Mouse (Mus musculus) embryonic facial prominence, embryonic 11.5 days (tissue): ENCODE results near the gene Zkscan7. TPM values are rescaled to one million over a fixed set of nuclear protein-coding genes. Genes with fewer than 3 reads are reported as not detected.

ENCODE experiments used
- ATAC-seq: fragments of 200-750 bp; cut with Nextera tagmentation; replicated peaks from 2 replicates; pipeline ENCODE4 v1.8.0; 2017; ENCODE audit warnings: low read depth; ENCODE audit not compliant: insufficient number of reproducible peaks, low FRiP score, low TSS enrichment
- DNase-seq: peaks from one replicate; pipeline ENCODE4 v3.0.0-alpha.2; 2015; ENCODE audit warnings: low spot score
- H3K27ac ChIP-seq: fragments of 300-500 bp; sonication (generic); replicated peaks from 2 replicates; pipeline ENCODE4 v1.5.1; 2014; ENCODE audit warnings: mild to moderate bottlenecking, low read depth, low read length, control low read depth
- H3K27me3 ChIP-seq: fragments of 300-500 bp; sonication (generic); 2 replicates; pipeline ENCODE4 v1.6.1; 2014; ENCODE audit warnings: mild to moderate bottlenecking, low read length, moderate library complexity, mixed read lengths; ENCODE audit not compliant: control insufficient read depth, insufficient read depth
- H3K36me3 ChIP-seq: fragments of 300-500 bp; sonication (generic); replicated peaks from 2 replicates; pipeline ENCODE4 v1.6.1; 2014; ENCODE audit warnings: low read depth, mild to moderate bottlenecking, low read length, moderate library complexity, mixed read lengths; ENCODE audit not compliant: control insufficient read depth, insufficient read depth
- H3K4me1 ChIP-seq: fragments of 300-500 bp; sonication (generic); 2 replicates; pipeline ENCODE4 v1.6.1; 2014; ENCODE audit warnings: low read length, mixed read lengths; ENCODE audit not compliant: control insufficient read depth, insufficient read depth
- H3K4me2 ChIP-seq: fragments of 300-500 bp; sonication (generic); 2 replicates; pipeline ENCODE4 v1.6.1; 2014; ENCODE audit warnings: low read depth, mild to moderate bottlenecking, control low read depth, low read length, moderate library complexity
- H3K4me3 ChIP-seq: fragments of 300-500 bp; sonication (generic); 2 replicates; pipeline ENCODE4 v1.5.1; 2014; ENCODE audit warnings: low read depth, low read length, control low read depth
- H3K9ac ChIP-seq: fragments of 300-500 bp; sonication (generic); replicated peaks from 2 replicates; pipeline ENCODE4 v1.6.1; 2014; ENCODE audit warnings: mild to moderate bottlenecking, control low read depth, low read length
- H3K9me3 ChIP-seq: fragments of 300-500 bp; sonication (generic); replicated peaks from 2 replicates; pipeline ENCODE4 v1.6.1; 2016; ENCODE audit warnings: mild to moderate bottlenecking, low read length, inconsistent platforms, mixed read lengths; ENCODE audit not compliant: control insufficient read depth
- WGBS: fragments of 180-500 bp; shearing (Covaris S2); extraction: QIAGEN DNeasy Blood & Tissue Kit; methylation state at CpG from one replicate; pipeline ENCODE4 v1.1.7; 2014; 5-methylcytosine and 5-hydroxymethylcytosine counted together
- polyA plus RNA-seq: library from polyadenylated mRNA; unstranded; fragments of >200 nt; fragmentation: Nextera tagmentation; extraction: Ambion mirVana; gene quantifications from 2 replicates; pipeline ENCODE4 v1.2.1, GENCODE M21; 2014

Gene Zkscan7
- polyA plus RNA-seq, 1 experiment from 2014 or later, result 2.0 TPM

- no peaks in the 10 kb centered on the region for H3K27me3 ChIP-seq
- peak within 1 kb of the TSS; percentile 70 for H3K4me3 ChIP-seq
- H3K27ac ChIP-seq, result no peak within 1 kb of the TSS; the same call in 1 of the 2 replicates
- H3K36me3 ChIP-seq, result peaks cover 13% of the 10 kb centered on the region
- peak; percentile 94 for DNase-seq
- H3K4me2 ChIP-seq, result peak within 1 kb of the TSS; percentile 67
- peak within 1 kb of the TSS; percentile 89 for H3K9ac ChIP-seq
- H3K9me3 ChIP-seq, result no peaks in the 10 kb centered on the region
- no peaks in the 10 kb centered on the region for H3K4me1 ChIP-seq
- ATAC-seq, result peak; percentile 94
- WGBS, result under 1% methylated on average over 33 of the region's 34 CpGs
These were observed 19.8 kb upstream of the Zkscan7 start, which contains the start of gene Zfp445 for GRCm38 (mm10) chr9:122865697-122866166. Zfp445 (minus strand) TSS chr9:122866006.

- Histone ChIP-seq H3K4me2 (peak overlapping the region; percentile 22; the same call in 1 of the 2 replicates), H3K9me3 (no peaks in the 10 kb centered on the region), H3K27ac (no peak overlapping the region), H3K27me3 (no peaks in the 10 kb centered on the region), H3K4me3 (peak overlapping the region; percentile 70), H3K4me1 (no peaks in the 10 kb centered on the region), H3K36me3 (peaks cover 8% of the 10 kb centered on the region), H3K9ac (no peak overlapping the region; the same call in 1 of the 2 replicates)
- DNase-seq (no peak), ATAC-seq (peak; percentile 50; the same call in 1 of the 2 replicates)
- 89% methylated on average over 4 of the region's 4 CpGs for WGBS
These were observed 19.3 kb upstream of the Zkscan7 start for GRCm38 (mm10) chr9:122866192-122866591.

- Histone ChIP-seq H3K27me3 (no peaks in the 10 kb centered on the region), H3K9ac (no peak overlapping the region), H3K4me3 (no peak overlapping the region), H3K36me3 (no peaks in the 10 kb centered on the region), H3K4me2 (no peak overlapping the region), H3K9me3 (no peaks in the 10 kb centered on the region), H3K27ac (no peak overlapping the region), H3K4me1 (no peaks in the 10 kb centered on the region)
- DNase-seq, result no peak
- 91% methylated on average over 4 of the region's 4 CpGs for WGBS
- no peak for ATAC-seq
These were observed 12.9 kb upstream of the Zkscan7 start for GRCm38 (mm10) chr9:122872595-122872994.

GRCm38 (mm10) chr9:122874653-122875052 lies 10.8 kb upstream of the Zkscan7 start:
- DNase-seq (no peak), ATAC-seq (no peak)
- Histone ChIP-seq H3K27ac (no peak overlapping the region), H3K4me3 (no peak overlapping the region), H3K4me1 (no peaks in the 10 kb centered on the region), H3K9me3 (no peaks in the 10 kb centered on the region), H3K27me3 (no peaks in the 10 kb centered on the region), H3K36me3 (no peaks in the 10 kb centered on the region), H3K9ac (no peak overlapping the region), H3K4me2 (no peak overlapping the region)
- WGBS, result 57% methylated on average over 1 of the region's 1 CpGs

- no peaks in the 10 kb centered on the region for H3K9me3 ChIP-seq
- no peak overlapping the region for H3K9ac ChIP-seq
- H3K27me3 ChIP-seq, result no peaks in the 10 kb centered on the region
- no peak for ATAC-seq
- H3K27ac ChIP-seq, result no peak overlapping the region
- no peaks in the 10 kb centered on the region for H3K36me3 ChIP-seq
- 88% methylated on average over 2 of the region's 2 CpGs for WGBS
- H3K4me1 ChIP-seq, result no peaks in the 10 kb centered on the region
- no peak overlapping the region for H3K4me3 ChIP-seq
- H3K4me2 ChIP-seq, result no peak overlapping the region
- DNase-seq, result no peak
These were observed 10.3 kb upstream of the Zkscan7 start for GRCm38 (mm10) chr9:122875145-122875544.

- H3K4me3 ChIP-seq, result peak overlapping the region; percentile 70
- WGBS, result 7% methylated on average over 54 of the region's 54 CpGs
- no peaks in the 10 kb centered on the region for H3K4me1 ChIP-seq
- DNase-seq (peak; percentile 85), ATAC-seq (peak; percentile 75)
- H3K27ac ChIP-seq, result no peak overlapping the region
- peak overlapping the region; percentile 83 for H3K4me2 ChIP-seq
- H3K9ac ChIP-seq, result peak overlapping the region; percentile 71
- H3K36me3 ChIP-seq, result no peaks in the 10 kb centered on the region
- H3K9me3 ChIP-seq, result no peaks in the 10 kb centered on the region
- no peaks in the 10 kb centered on the region for H3K27me3 ChIP-seq
These were observed 1.1 kb downstream of the Zkscan7 start for GRCm38 (mm10) chr9:122886372-122887179.

GRCm38 (mm10) chr9:122901047-122901446 lies 15.6 kb downstream of the Zkscan7 start:
- no peak overlapping the region for H3K4me2 ChIP-seq
- H3K27ac ChIP-seq, result no peak overlapping the region
- H3K9ac ChIP-seq, result no peak overlapping the region
- H3K9me3 ChIP-seq, result no peaks in the 10 kb centered on the region
- H3K4me1 ChIP-seq, result no peaks in the 10 kb centered on the region
- 85% methylated on average over 2 of the region's 2 CpGs for WGBS
- H3K36me3 ChIP-seq, result no peaks in the 10 kb centered on the region
- no peaks in the 10 kb centered on the region for H3K27me3 ChIP-seq
- H3K4me3 ChIP-seq, result no peak overlapping the region
- DNase-seq, result no peak
- ATAC-seq, result no peak
